Mouse (Mus musculus) frontal cortex, adult (tissue): ENCODE data around the gene Psmd6.

Experiments used
- ATAC-seq: cut with Nextera tagmentation; 2 replicates; pipeline ENCODE4 v1.9.2; 2017; ENCODE audit warnings: mild to moderate bottlenecking, moderate library complexity, mixed read lengths; ENCODE audit not compliant: low TSS enrichment

Gene Psmd6

DNA sequence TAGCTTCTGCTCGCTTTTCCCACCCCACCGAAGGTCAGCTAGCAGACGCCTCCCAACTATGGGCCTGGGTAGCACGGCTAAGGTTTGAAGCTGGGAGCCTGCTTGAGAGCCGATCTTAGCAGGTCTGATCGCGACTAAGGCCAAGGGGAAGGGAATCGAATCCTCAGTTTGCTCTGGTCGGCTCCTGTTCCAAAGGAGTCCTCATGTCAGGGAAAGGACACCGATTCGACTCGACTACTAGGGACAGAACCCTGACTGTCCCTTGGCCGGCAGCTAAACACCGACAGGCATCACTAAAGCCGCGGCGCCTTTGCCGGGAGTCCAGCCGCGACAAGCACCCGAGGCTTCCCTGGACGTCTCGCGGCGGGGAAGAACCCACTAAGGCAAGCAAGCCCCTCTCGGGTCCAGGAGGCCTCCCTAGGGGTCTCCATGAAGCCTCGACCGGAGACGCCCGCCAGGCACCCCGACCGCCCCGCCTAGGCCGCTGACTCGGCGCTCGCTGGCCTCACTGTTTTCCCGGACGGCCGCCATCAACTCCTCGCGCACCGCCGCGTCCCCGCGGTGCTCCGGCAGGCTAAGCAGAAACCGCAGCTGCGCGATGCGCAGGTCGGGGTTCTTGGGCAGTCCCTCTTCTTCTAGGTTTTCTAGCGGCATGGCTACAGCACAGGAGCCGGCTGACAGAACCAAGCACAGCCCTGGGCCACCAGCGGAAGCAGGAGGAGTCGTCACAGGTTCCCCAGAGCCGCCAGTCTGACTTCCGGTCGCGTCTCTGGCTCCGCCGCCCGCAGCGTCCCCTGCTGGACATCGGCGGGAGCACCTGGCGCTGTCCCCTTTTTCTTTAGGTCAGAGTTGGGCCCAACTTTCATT is at the start of gene Psmd6:
TSS of gene Psmd6 (minus strand) at position 755 of the 867 bp plus-strand sequence.
- peak; percentile 99 for ATAC-seq

DNA sequence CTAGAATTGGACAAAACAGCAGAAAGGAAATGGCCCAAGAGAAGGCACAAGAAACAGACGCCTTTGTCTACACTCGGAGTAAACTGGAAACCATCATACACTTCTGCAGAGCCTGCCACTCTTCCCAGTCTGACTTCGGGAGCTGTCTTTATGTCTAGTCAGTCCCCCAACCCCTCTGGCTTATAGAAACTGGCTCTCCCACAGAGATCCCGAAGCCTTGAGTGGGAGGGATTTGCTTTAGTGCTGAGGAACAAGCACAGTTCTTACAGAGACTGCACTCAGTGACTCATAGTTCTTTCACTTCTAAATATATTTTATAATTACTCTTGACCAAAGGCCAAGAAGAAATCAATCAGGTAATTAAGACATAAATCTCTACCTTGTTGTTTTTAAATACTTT is 10.1 kb downstream of the Psmd6 start:
- peak; percentile 79 for ATAC-seq

DNA sequence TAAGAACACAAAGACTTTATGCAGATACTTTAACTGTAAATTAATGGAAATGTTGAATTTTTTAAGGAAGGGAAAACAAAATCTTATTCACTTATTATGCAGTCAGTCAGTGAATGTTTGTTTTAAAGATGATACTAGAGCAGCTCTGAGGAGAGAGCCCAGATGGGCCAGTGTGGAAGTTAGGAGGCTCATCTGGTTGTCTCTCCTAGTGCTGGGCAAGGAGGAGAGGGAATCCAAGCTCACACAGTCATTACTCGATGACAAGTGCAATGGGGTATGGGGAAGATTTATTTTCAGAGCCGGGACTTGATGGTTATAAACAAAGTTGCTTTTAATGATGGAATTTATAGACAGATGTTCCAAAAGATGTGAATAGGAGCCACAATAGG is 15.9 kb downstream of the Psmd6 start:
- ATAC-seq, result no peak

DNA sequence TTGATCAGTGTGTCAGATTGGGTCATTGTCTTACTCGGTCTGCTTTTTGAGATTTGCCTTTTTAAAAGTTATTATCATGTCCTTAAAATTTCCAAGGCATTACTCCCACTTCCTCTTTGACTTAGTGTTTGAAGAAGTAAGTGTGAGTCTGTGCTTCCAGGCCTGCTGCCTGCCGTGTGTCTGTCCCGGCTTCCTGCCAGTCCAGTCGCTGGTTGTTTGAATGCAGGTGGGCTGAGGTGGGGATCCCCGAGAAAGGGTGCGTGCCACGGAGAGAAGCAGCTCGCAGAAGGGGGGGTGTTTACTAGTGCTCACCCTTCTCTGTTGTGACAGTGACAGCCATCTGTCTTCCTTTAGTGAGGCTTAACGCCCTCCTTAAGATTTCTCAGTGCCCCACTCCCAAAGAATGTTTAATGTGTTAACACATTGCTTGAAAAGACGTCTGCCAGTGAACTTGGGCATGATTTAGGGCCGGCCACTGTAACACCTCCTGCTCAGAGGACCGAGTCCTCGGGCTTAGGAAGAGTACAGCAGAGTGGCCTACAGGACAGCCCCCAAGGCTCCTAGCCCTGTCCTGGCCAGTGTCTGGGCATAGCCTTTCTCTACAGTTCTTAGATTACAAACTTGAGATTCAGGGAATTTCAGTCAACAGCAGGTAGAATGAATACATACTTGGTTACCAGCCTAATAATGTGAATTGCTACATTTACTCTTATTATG is 16.4 kb downstream of the Psmd6 start:
- ATAC-seq, result peak; percentile 35; the same call in 1 of the 2 replicates

DNA sequence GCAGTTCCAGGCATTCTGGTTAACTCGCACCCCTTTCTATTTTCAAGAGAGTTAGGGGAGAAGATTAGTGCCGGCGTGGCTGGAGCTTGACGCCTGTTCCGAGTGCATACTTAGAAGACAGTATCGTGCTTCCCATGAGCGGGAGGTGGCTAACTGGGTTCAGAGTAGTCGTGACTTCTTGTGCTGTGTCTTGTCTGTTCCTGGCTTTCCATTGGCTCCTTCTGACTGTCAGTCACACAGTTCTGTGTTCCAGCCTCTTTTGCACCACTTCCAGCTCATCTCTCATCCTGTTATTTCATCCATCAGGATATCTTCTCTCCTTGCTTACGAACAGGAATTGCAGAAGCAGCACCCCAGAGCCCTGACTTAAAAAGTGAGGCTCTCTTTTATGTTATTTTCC is 19.5 kb downstream of the Psmd6 start:
- ATAC-seq, result no peak

DNA sequence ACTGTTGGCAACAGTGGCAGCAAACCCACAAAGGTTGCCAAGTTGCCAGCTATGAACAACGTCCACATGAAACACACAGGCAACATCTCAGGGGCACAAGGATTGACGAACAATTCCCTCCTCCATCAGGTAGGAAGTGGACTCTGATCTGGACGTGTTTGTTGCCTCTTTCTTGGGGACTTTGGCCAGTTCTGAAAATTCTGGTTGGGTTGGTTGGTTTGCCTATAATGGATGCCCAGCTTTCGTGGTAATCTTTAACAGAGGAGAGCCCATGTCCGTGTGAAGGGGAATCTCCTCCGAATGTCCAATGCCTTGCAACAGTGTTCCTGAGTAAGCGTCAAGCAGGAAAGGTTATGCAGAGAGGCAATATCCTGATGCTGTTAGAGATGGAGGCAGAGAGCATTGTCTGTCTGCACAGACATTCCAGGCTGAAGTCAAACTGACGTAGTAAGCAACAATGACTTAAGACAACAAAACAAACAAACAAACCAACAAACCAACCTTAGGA is 20.0 kb downstream of the Psmd6 start:
- ATAC-seq, result no peak

DNA sequence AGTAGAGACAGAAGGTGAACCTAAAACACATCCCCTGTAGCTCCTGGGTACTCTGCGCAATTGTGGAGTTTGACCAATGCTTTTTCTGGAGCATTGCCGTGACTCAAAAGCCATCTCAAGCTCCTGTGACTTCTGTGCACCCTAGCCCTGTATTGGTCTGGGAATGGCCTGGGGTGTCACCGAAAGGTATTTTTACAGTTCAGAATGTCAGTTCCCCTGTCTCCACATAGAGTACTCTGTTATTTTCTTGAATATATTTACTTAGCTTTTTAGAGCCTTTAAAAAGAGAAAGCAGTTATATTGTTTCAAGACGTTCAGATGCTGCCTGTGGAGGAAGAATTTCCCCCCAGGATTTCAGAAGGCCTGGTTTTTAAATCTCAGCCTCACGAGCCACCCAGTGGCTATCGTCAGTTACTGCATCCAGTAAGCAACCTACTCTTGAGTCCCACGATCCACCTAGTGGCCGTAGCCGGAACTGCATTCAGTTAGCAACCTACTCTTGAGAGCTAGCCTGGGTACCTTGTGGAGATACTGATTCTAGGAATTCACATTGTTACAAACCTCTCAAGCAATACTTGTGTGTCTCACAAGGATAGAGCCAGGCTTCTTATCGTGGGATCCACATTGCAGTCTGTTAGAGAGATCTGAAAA is 22.3 kb downstream of the Psmd6 start:
- peak; percentile 86 for ATAC-seq

DNA sequence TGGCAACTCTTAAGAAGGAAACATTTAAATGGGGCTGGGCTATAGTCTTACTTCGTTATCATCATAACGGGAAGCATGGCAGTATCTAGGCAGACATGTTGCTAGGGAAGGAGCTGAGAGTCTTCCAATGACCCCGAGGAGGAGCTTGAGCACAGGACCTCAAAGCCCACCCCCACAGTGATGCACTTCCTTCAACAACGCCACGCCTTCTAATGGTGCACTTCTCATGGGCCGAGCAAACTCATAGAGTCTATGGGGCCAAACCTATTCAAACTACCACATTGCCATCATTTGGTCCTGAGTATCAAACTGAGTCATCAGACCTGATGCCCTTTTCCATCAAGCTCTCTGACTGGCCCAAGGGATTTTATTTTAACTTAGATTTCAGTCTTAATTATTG is 30.2 kb downstream of the Psmd6 start:
- ATAC-seq, result no peak

DNA sequence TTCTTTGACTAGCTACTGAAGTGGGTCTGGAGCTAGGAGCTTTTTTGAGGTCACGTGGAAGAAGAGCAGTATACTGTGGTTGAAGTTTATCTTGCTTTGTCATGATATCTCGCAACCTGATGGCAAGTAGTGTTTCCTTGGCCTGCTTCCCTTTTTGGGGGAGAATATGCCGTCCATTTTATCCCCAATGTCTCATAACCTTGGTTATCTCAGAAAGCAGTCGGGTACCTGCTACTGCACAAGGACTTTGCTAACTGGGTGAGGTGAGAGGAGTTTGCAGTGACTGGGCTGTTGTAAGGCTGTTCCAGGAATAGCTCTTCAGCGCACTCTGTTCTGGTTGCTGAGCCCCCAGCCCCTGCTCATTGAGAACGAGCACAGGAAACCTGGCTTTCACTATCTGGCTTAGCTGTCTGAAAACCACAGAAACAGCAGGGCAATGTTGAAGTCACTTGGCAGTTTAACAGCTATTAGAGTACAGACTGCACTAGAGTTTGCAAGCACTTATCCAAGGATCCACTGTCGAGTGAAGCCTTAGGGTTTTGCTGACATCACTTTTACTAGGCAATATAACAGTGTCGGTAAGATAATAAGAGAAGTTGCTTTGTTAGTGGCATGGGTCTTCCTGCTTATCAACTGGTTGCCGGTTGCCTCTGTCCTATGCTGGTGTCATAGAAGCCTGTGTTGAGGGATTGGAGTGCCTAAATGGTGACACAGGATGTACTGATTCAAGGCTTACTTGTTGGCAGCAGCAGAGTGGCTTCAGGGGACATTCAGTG is 32.6 kb downstream of the Psmd6 start:
- no peak for ATAC-seq

DNA sequence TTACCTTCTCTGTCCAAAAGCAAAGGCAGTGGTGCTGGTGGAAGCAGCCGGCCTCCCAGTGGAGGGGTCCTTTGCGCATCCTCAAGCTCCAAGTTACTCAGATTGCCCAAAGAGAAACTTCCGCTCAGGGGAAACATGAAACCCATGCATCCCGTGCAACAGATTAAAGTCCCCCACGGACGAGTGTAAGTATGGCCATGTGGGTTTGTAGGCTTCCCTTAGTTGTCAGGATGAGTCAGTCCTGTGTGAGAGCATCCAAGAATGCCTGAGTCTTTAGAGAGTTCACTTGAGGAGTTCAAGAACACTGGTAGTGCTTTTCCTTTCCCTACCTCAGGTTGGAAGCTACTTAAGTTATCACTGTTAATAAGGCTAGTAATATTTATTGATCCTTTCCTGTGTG is 33.4 kb downstream of the Psmd6 start:
- peak; percentile 72 for ATAC-seq

DNA sequence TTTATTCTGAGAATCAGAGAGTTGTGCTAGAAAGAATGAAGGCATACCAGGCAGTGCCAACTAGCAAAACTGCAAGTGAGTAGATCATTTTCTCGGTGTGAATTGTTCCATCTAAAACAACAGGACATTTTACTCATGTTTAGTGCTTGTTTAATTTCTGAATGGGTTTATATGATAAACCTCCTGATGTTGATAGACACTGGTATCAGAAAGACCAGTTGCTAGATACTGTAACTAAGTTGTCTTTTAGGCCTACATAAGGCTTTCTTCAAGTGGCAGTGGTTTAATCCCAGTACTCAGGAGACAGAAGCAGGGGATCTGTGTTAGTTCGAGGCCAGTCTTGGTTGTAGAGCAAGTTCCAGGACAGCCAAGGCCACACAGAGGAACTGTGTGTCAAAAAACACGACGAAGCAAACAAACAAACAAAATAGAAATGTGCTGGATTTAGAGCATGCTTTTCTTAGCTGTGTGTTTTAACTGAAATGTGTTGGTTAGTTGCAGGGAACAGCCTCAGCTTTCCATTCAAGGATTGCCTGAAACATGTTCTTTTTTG is 34.0 kb downstream of the Psmd6 start:
- ATAC-seq, result no peak

DNA sequence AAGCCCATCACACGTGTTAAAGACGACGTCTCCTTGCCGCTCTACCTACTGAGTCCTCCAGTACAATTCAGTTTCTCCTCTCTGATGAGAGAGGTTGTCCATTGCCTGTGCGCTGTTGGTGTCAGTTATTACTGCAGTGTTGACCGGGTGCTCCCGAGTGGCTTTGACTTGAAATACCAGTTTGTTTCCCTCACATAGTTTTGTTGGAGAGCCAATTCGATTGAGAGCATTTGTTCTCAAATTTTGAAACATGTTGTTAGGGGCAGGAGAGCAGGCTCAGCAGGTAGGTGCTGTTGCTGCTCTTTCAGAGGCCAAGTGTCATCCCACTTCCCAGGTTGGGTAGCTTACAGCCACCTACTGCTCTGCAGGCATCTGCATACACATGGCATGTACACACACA is 37.0 kb downstream of the Psmd6 start:
- no peak for ATAC-seq

DNA sequence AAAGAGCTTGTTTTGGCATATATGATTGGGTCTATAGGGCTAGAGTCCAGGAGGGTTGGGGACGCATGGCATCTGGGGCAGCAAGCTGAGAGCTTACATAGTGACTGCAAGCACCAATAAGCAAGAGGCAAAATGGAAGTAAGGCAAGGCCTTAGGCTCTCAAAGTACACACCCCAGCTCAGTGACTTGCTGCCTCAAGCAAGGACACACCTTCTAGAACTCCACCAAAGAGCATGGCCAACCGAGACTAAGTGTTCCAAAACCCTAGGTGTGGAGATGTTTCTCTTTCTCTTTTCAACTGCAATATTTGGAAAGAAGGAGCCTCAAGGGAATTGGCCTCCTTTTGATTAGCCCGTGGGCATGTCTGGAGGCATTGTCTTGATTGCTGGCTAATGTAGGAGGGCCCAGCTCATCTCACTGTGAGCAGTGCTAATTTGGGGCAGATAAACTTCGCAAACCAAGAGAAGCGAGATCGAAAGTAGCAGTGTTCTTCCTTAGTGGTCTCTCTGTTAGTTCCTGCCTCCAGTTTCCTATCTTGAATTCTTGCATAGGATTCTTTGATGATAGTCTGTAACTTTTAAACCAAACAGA is 40.1 kb downstream of the Psmd6 start:
- no peak for ATAC-seq

DNA sequence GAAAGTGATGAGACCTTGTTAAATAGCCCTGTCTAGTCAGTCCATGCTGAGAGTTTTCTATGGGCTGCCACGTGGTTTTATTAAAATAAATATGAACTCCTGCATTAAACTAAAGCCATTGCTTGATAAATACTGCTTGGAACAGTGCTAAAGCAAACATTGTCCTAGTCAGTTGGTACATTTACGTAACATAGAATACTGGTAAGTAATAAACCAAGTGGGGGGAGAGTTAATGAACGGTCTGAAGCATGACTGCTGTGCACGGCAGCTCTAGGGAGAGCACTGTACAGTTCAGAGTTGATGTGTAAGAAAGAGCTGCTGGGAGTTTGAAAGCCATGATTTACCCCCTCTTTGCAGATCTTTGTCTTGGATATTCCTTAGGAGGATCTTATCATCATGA is 49.3 kb downstream of the Psmd6 start:
- ATAC-seq, result no peak

DNA sequence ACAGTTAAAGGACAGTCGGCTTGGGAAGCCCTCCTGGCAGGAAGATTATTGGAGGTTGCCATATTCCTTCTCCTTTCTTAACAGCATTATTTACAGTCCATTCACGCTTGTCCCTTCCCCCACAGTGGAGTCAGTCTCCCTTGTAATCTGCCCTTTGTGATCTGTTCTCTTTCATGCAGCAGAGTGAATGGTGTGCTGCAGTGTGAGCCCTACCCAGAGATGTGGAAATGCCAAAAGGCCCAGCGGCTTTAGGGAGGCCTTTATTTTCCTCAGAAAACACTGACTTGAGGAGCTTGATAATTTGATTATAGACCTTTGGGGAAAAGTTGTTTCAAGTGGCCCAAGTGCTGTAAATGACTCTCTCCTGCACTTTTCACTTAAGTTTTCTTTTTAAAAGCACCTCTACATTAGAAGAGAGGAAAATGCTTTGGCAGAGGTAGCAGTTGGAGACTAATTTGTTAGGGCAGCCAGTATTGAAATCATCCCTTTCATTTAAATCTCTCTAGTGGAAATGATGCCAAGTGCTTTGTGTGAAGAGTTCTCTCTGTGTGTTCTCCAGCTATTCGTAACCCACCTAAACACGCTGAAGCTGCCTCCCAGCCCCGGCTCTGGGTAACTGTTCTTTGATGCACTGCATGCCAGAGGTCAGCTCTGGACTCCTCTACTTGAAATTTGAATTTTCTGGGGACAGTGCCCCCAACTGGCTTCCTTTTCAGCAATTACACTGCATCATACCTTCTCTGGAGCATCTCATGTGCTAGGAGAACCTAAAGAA is 50.1 kb downstream of the Psmd6 start:
- peak; percentile 32; the same call in 1 of the 2 replicates for ATAC-seq

DNA sequence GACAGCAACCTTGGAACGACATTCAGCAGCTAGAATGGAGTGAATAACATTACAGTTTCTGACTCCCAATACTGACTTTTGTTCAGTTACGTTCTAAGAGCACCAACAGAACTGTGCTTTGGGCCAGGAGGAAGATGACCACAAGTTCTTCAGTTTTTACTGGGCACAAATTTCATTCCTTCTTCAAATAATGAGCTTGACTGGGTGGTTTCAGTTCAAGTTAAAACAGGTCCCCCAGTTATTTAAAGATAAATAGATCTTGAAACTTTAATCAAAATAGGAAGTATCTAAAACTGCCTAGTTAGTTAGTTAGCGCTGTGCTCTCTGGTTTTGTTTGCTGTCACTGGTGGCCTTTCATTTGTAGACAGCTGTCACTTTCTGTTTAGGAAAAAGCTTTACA is 52.2 kb downstream of the Psmd6 start:
- ATAC-seq, result no peak

DNA sequence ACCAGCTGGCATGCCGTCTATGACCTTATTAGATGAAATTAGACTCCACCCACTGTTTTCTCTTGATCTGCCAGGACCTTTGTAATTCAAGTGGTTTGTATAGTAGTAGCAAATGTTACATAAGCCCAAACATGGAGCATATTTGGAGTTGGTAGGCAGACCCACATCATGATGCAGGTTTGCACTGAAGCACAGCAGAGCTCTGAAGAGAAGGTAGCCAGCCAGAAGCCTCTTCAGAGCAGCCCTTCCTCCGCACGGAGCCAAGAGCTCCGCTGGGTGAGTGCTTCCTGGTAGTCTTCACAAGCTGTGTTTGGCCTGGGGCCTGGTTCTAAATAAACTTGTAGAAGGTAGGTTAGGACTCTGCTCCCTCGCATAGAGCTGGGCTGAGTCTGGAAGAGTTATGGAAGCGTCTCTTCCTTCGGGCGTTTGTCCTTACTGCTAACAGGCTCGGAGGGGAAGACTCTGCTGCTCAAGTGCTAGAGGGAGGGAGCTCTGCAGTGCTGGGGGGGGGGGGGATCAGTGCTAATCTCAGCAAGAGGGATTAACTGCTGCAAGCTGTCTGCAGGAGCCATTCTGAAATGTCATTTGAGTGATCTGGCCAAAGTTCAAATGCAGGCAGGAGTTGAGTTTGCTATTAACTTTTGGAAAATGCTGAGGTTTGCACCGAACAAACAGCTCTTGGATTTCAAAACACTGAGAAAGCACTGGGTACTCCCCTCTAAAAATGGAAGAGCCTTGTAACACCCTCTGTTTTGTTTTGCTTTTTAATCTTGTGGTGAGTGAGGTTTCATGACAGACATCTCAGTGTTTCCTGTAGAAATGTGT is 52.9 kb downstream of the Psmd6 start:
- peak; percentile 83 for ATAC-seq

DNA sequence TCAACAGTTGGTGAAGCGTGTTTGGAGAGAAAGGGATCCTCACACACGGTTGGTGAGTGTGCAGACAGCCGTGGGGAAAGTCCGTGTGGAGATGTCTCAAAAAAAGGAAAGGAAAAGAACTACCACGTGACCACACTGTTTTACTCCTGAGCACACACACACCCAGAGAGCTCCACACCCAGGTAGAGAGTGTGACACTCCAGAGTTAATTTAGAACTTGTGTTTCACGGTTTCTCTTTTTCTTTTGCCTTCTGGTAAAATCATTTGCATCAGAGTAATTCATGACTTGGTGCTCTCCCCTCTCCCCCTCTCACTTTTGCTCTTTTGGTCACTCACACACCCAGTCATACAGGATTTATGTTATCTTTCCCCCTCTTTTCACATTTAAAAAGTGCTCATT is 54.5 kb downstream of the Psmd6 start:
- ATAC-seq, result no peak

DNA sequence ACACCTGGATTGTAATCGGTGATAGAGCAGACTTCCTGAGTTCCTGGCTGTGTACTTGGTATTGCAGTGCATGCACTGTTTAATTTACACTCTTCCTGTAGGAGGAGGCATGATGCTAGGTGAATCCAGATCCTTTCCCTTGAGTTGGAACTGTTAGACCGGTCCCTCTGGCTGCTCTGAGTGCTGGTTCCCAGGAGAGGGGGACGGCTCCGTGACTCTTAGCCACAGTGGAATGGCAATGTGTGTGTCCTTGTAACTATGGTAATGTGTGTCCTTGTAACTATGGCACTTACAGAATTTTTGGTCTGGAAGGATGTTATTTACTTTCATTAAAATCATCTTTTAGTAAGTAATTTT is 55.7 kb downstream of the Psmd6 start:
- peak; percentile 2; the same call in 1 of the 2 replicates for ATAC-seq
